Mouse (Mus musculus) kidney, adult 2 months (tissue): ENCODE results near the gene Klhl3.

Source experiments
- CTCF ChIP-seq: fragments of 200-500 bp; conservative IDR thresholded peaks from 2 replicates; pipeline ENCODE4 v1.5.1; 2011; ENCODE audit warnings: low read depth, mild to moderate bottlenecking, control low read depth, low read length, moderate library complexity, mixed read lengths; ENCODE audit not compliant: insufficient read depth, insufficient read length
- POLR2A ChIP-seq: fragments of 200-500 bp; IDR thresholded peaks from one replicate; pipeline ENCODE4 v1.6.1; 2011; ENCODE audit warnings: low read depth, low read length, control low read depth

DNA sequence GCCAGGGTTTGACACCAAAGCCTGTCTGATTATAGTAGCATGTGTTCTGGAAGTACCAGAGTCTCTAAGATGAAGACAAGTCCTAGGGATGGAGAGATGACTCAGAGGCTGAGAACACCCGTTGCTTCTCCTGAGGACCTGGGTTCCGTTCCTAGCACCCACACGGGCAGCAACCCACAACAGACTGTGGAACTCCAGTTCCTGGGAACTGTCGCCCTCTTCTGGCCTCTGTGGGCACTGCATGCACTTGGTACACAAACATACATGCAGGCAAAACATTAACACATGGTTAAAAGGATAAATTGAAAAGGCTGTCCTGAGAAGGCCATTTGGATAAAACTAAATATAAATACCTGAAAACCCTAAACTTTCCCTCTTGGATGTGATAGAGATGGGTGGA is 56.8 kb downstream of the Klhl3 start:
- peak; percentile 37 for TF ChIP-seq CTCF
- TF ChIP-seq POLR2A: no peak
